Mouse (Mus musculus): Measurements from ENCODE around the gene Tnfsf12. TPM values are rescaled to one million over a fixed set of nuclear protein-coding genes. Genes with fewer than 3 reads are reported as not detected.

Gene Tnfsf12
- polyA plus RNA-seq, 1 experiment from 2014 or later: 3.3 TPM

GRCm38 (mm10) chr11:69671726-69672124 is 23.9 kb downstream of the Tnfsf12 start:
- Histone ChIP-seq H3K4me3 (peak overlapping the region; percentile 96), H3K36me3 (peaks cover 84% of the 10 kb centered on the region), H3K9me3 (replicated peaks) (no peaks in the 10 kb centered on the region), H3K27me3 (replicated peaks) (no peaks in the 10 kb centered on the region), H3K4me1 (peaks cover 58% of the 10 kb centered on the region), H3K9ac (peak overlapping the region; percentile 99), H3K4me2 (peak overlapping the region; percentile 89), H3K27ac (peak overlapping the region; percentile 97)
- no peak for ATAC-seq
- under 1% methylated on average over 43 of the region's 43 CpGs for WGBS (ENCODE audit: insufficient replicate concordance)

GRCm38 (mm10) chr11:69670786-69671725 is 24.6 kb downstream of the Tnfsf12 start:
- Histone ChIP-seq H3K4me3 (peak overlapping the region; percentile 96), H3K4me2 (peak overlapping the region; percentile 89), H3K27me3 (replicated peaks) (no peaks in the 10 kb centered on the region), H3K27ac (peak overlapping the region; percentile 97), H3K9me3 (replicated peaks) (no peaks in the 10 kb centered on the region), H3K4me1 (peaks cover 64% of the 10 kb centered on the region), H3K9ac (peak overlapping the region; percentile 99), H3K36me3 (peaks cover 84% of the 10 kb centered on the region)
- under 1% methylated on average over 61 of the region's 61 CpGs for WGBS (ENCODE audit: insufficient replicate concordance)
- ATAC-seq: peak; percentile 58

GRCm38 (mm10) chr11:69666665-69667005 is 29.0 kb downstream of the Tnfsf12 start:
- no peak for ATAC-seq
- Histone ChIP-seq H3K36me3 (peaks cover 77% of the 10 kb centered on the region), H3K27me3 (replicated peaks) (no peaks in the 10 kb centered on the region), H3K27ac (peak overlapping the region; percentile 53), H3K4me2 (no peak overlapping the region), H3K9me3 (replicated peaks) (no peaks in the 10 kb centered on the region), H3K9ac (no peak overlapping the region), H3K4me1 (peaks cover 63% of the 10 kb centered on the region), H3K4me3 (no peak overlapping the region)
- WGBS (ENCODE audit: insufficient replicate concordance): 69% methylated on average over 3 of the region's 3 CpGs

GRCm38 (mm10) chr11:69665961-69666664 is 29.5 kb downstream of the Tnfsf12 start, which contains the start of gene Cd68:
Gene Cd68, minus strand, starts transcription at chr11:69666153.
- Histone ChIP-seq H3K9me3 (replicated peaks) (no peaks in the 10 kb centered on the region), H3K4me1 (peaks cover 69% of the 10 kb centered on the region), H3K36me3 (peaks cover 75% of the 10 kb centered on the region), H3K27ac (peak within 1 kb of the TSS; percentile 93), H3K4me3 (no peak within 1 kb of the TSS), H3K27me3 (replicated peaks) (no peaks in the 10 kb centered on the region), H3K9ac (no peak within 1 kb of the TSS), H3K4me2 (peak within 1 kb of the TSS; percentile 1; the same call in 1 of the 2 replicates)
- WGBS (ENCODE audit: insufficient replicate concordance): 21% methylated on average over 7 of the region's 7 CpGs
- no peak for ATAC-seq

GRCm38 (mm10) chr11:69665457-69665960 is 30.1 kb downstream of the Tnfsf12 start:
- Histone ChIP-seq H3K4me1 (peaks cover 69% of the 10 kb centered on the region), H3K4me3 (no peak overlapping the region), H3K9ac (no peak overlapping the region), H3K27me3 (replicated peaks) (no peaks in the 10 kb centered on the region), H3K36me3 (peaks cover 69% of the 10 kb centered on the region), H3K4me2 (peak overlapping the region; percentile 1; the same call in 1 of the 2 replicates), H3K27ac (peak overlapping the region; percentile 53), H3K9me3 (replicated peaks) (no peaks in the 10 kb centered on the region)
- no peak for ATAC-seq
- WGBS (ENCODE audit: insufficient replicate concordance): 64% methylated on average over 9 of the region's 9 CpGs

- Histone ChIP-seq H3K4me3 (no peak overlapping the region), H3K4me2 (no peak overlapping the region), H3K27ac (peak overlapping the region; percentile 93; the same call in 1 of the 2 replicates), H3K9me3 (replicated peaks) (no peaks in the 10 kb centered on the region), H3K9ac (no peak overlapping the region), H3K4me1 (peaks cover 65% of the 10 kb centered on the region), H3K27me3 (replicated peaks) (no peaks in the 10 kb centered on the region), H3K36me3 (peaks cover 69% of the 10 kb centered on the region)
- no peak for ATAC-seq
- 86% methylated on average over 7 of the region's 7 CpGs for WGBS (ENCODE audit: insufficient replicate concordance)
Observed at GRCm38 (mm10) chr11:69664841-69665240, 30.8 kb downstream of the Tnfsf12 start.

- no peak for ATAC-seq
- Histone ChIP-seq H3K9ac (peak overlapping the region; percentile 70; the same call in 1 of the 2 replicates), H3K27me3 (replicated peaks) (no peaks in the 10 kb centered on the region)
Observed at GRCm38 (mm10) chr11:69663795-69664194, 31.9 kb downstream of the Tnfsf12 start.

GRCm38 (mm10) chr11:69662967-69663671 is 32.5 kb downstream of the Tnfsf12 start:
- WGBS (ENCODE audit: insufficient replicate concordance): 58% methylated on average over 13 of the region's 13 CpGs
- Histone ChIP-seq H3K27ac (peak overlapping the region; percentile 93), H3K27me3 (replicated peaks) (no peaks in the 10 kb centered on the region), H3K4me2 (peak overlapping the region; percentile 75), H3K36me3 (peaks cover 66% of the 10 kb centered on the region), H3K9me3 (replicated peaks) (no peaks in the 10 kb centered on the region), H3K9ac (peak overlapping the region; percentile 70), H3K4me1 (peaks cover 50% of the 10 kb centered on the region), H3K4me3 (peak overlapping the region; percentile 68)
- ATAC-seq: no peak

More at GRCm38 (mm10) chr11:69663795-69664194, 31.9 kb downstream of the Tnfsf12 start:
- WGBS (ENCODE audit: insufficient replicate concordance): 74% methylated on average over 6 of the region's 6 CpGs
- peak overlapping the region; percentile 68; the same call in 1 of the 2 replicates for H3K4me3 ChIP-seq
- no peaks in the 10 kb centered on the region for H3K9me3 ChIP-seq (replicated peaks)
- H3K4me2 ChIP-seq: peak overlapping the region; percentile 75
- H3K4me1 ChIP-seq: peaks cover 55% of the 10 kb centered on the region
- peaks cover 66% of the 10 kb centered on the region for H3K36me3 ChIP-seq
- peak overlapping the region; percentile 93 for H3K27ac ChIP-seq

GRCm38 (mm10) chr11:69662213-69662966 is 33.3 kb downstream of the Tnfsf12 start, which contains the start of gene Mpdu1:
Gene Mpdu1, minus strand, starts transcription at chr11:69662642.
- no peaks in the 10 kb centered on the region for H3K27me3 ChIP-seq (replicated peaks)
- peak within 1 kb of the TSS; percentile 93 for H3K27ac ChIP-seq
- H3K9ac ChIP-seq: peak within 1 kb of the TSS; percentile 70
- no peaks in the 10 kb centered on the region for H3K9me3 ChIP-seq (replicated peaks)
- peak within 1 kb of the TSS; percentile 68 for H3K4me3 ChIP-seq
- peaks cover 49% of the 10 kb centered on the region for H3K4me1 ChIP-seq
- ATAC-seq: peak; percentile 93
- H3K36me3 ChIP-seq: peaks cover 66% of the 10 kb centered on the region
- H3K4me2 ChIP-seq: peak within 1 kb of the TSS; percentile 75
- under 1% methylated on average over 48 of the region's 48 CpGs for WGBS (ENCODE audit: insufficient replicate concordance)

- H3K36me3 ChIP-seq: peaks cover 68% of the 10 kb centered on the region
- no peaks in the 10 kb centered on the region for H3K9me3 ChIP-seq (replicated peaks)
- H3K27ac ChIP-seq: peak overlapping the region; percentile 93
- 61% methylated on average over 3 of the region's 3 CpGs for WGBS (ENCODE audit: insufficient replicate concordance)
- H3K27me3 ChIP-seq (replicated peaks): no peaks in the 10 kb centered on the region
- H3K4me2 ChIP-seq: peak overlapping the region; percentile 75
- H3K4me1 ChIP-seq: peaks cover 56% of the 10 kb centered on the region
- no peak for ATAC-seq
- H3K4me3 ChIP-seq: peak overlapping the region; percentile 68
- H3K9ac ChIP-seq: peak overlapping the region; percentile 70
Observed at GRCm38 (mm10) chr11:69661221-69661881, 34.3 kb downstream of the Tnfsf12 start.
